Mouse (Mus musculus) limb, embryonic 11.5 days (tissue): ENCODE measurements around the gene Iqca. TPM values are rescaled to one million over a fixed set of nuclear protein-coding genes. Genes with fewer than 3 reads are reported as not detected.

Experiments used
- ATAC-seq: fragments of 200-750 bp; cut with Nextera tagmentation; 2 replicates; pipeline ENCODE4 v1.8.0; 2017; ENCODE audit warnings: low read depth; ENCODE audit not compliant: insufficient number of reproducible peaks, low FRiP score, low TSS enrichment
- DNase-seq: peaks from one replicate; pipeline ENCODE4 v3.0.0-alpha.2; 2015; ENCODE audit warnings: low spot score
- H3K27ac ChIP-seq: fragments of 300-500 bp; sonication (generic); replicated peaks from 2 replicates; pipeline ENCODE4 v1.5.1; 2014; ENCODE audit warnings: low read depth, mild to moderate bottlenecking, low read length
- H3K27me3 ChIP-seq: fragments of 300-500 bp; sonication (generic); 2 replicates; pipeline ENCODE4 v1.6.1; 2014; ENCODE audit warnings: mild to moderate bottlenecking, low read length, mixed read lengths; ENCODE audit not compliant: control insufficient read depth, insufficient read depth
- H3K36me3 ChIP-seq: fragments of 300-500 bp; sonication (generic); 2 replicates; pipeline ENCODE4 v1.6.1; 2014; ENCODE audit warnings: mild to moderate bottlenecking, low read length, moderate library complexity, mixed read lengths; ENCODE audit not compliant: control insufficient read depth, insufficient read depth
- H3K4me1 ChIP-seq: fragments of 300-500 bp; sonication (generic); 2 replicates; pipeline ENCODE4 v1.6.1; 2014; ENCODE audit warnings: low read length, mixed read lengths; ENCODE audit not compliant: control insufficient read depth, insufficient read depth
- H3K4me2 ChIP-seq: fragments of 300-500 bp; sonication (generic); 2 replicates; pipeline ENCODE4 v1.6.1; 2014; ENCODE audit warnings: low read depth, mild to moderate bottlenecking, moderate library complexity; ENCODE audit not compliant: severe bottlenecking
- H3K4me3 ChIP-seq: fragments of 300-500 bp; sonication (generic); 2 replicates; pipeline ENCODE4 v1.5.1; 2014; ENCODE audit warnings: low read depth, low read length
- H3K9ac ChIP-seq: fragments of 300-500 bp; sonication (generic); 2 replicates; pipeline ENCODE4 v1.6.1; 2014; ENCODE audit warnings: mild to moderate bottlenecking, low read length
- H3K9me3 ChIP-seq: fragments of 300-500 bp; sonication (generic); 2 replicates; pipeline ENCODE4 v1.6.1; 2016; ENCODE audit warnings: low read length; ENCODE audit not compliant: control insufficient read depth
- WGBS: fragments of 180-500 bp; shearing (Covaris S2); extraction: QIAGEN DNeasy Blood & Tissue Kit; methylation state at CpG from one replicate; pipeline ENCODE4 v1.1.7; 2014; 5-methylcytosine and 5-hydroxymethylcytosine counted together
- polyA plus RNA-seq: library from polyadenylated mRNA; unstranded; fragments of >200 nt; fragmentation: Nextera tagmentation; extraction: Ambion mirVana; gene quantifications from 2 replicates; pipeline ENCODE4 v1.2.1, GENCODE M21; 2014

Gene Iqca
- polyA plus RNA-seq, 1 experiment from 2014 or later = 0.27 TPM

DNA sequence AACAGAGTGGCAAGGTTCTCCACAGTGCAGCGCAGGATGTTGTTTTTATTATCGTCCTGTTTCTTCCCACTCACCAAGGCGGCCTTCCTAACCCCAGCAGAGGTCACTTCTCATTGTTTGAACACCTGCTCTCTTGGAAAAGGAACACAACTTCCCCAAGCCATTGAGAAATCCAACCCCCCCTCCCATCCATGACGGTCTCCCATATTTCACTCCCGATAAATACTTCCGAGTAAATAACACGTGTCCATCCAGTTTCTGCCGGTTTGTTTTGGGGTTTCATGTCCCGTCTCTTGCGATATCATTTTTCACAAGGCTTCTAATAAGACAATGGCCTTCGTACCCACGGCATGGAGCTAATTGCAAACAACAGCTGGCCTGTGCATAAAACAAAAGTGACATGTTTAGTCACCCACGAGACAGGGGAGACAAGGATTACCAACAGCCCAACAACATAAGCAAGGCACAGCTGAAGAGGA is 9.2 kb upstream of the Iqca start:
- Histone ChIP-seq H3K4me2 (no peak overlapping the region), H3K4me1 (0 out of 2 replicates have a peak, but pooled peaks cover 2% of the 10 kb centered on the region), H3K9ac (no peak overlapping the region), H3K36me3 (no peaks in the 10 kb centered on the region), H3K9me3 (no peaks in the 10 kb centered on the region), H3K27ac (no peak overlapping the region), H3K27me3 (no peaks in the 10 kb centered on the region), H3K4me3 (no peak overlapping the region)
- ATAC-seq = no peak
- no peak for DNase-seq
- WGBS = 76% methylated on average over 13 of the region's 13 CpGs

DNA sequence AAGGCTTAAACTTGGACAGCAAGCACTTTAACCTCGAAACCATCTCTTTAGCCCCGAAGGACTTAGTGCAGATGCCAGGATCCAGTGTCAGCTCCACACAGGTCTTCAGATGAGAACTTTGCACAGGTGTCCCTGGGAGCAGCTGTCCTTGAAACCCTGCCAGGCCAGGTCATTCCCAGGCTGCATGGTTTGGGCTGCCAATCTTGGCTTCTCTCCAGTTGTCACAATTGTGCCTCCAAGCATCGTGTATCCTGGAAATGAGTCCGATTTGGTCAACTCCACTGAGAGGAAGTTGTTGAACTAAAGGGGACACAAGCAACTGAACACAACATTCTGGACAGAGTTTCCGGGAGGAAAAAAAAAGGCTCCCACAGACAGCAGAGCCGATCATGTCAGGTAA is 8.4 kb upstream of the Iqca start:
- H3K27me3 ChIP-seq = no peaks in the 10 kb centered on the region
- no peaks in the 10 kb centered on the region for H3K9me3 ChIP-seq
- H3K27ac ChIP-seq = no peak overlapping the region
- no peak for ATAC-seq
- no peak for DNase-seq
- H3K9ac ChIP-seq = no peak overlapping the region
- H3K4me2 ChIP-seq = no peak overlapping the region
- WGBS = 82% methylated on average over 6 of the region's 6 CpGs
- H3K36me3 ChIP-seq = no peaks in the 10 kb centered on the region
- no peak overlapping the region for H3K4me3 ChIP-seq
- 0 out of 2 replicates have a peak, but pooled peaks cover 2% of the 10 kb centered on the region for H3K4me1 ChIP-seq

DNA sequence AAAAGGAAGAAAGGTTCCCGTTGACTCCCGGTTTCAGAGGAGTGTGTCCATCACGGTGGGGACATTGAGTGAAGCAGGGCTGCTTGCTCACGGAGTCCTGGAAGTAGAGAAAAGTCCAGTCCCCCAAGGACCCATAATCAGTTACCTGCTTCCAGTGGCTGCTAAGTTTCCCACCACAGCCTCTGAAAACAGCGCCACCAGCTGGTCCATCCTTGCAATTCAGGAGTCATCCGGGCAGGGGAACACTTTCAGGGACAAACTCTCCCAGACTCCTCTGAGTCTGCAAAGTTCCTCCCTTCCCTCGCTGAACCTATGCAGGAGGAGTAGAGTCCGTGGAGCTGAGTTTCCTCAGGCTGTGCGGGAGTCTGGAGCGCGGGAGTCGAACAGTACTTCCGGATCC is 6.7 kb upstream of the Iqca start:
- H3K9ac ChIP-seq = no peak overlapping the region
- no peaks in the 10 kb centered on the region for H3K36me3 ChIP-seq
- 0 out of 2 replicates have a peak, but pooled peaks cover 2% of the 10 kb centered on the region for H3K4me1 ChIP-seq
- ATAC-seq (no peak), DNase-seq (peak; percentile 73)
- no peaks in the 10 kb centered on the region for H3K27me3 ChIP-seq
- H3K4me3 ChIP-seq = no peak overlapping the region
- no peak overlapping the region for H3K4me2 ChIP-seq
- H3K27ac ChIP-seq = no peak overlapping the region
- H3K9me3 ChIP-seq = no peaks in the 10 kb centered on the region
- 30% methylated on average over 13 of the region's 13 CpGs for WGBS

DNA sequence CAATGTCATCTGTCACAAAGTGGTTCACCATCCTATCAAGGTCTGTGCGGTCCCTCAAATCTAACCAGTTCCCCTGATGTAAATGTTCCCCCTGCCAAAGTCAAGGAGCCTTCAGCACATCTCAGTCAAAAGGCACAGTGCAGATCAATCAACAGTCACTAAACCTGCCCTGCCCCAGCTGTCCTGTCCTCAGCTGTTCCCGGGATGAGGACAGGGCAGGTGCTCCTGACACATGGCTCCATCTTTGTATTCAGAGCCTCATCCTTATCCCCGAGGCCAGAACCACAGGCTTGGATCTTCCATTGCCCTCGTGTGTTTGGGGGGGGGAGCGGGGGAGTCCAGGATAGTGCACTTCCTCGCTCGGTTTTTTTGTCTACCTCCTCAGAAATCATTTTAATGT is 3.4 kb upstream of the Iqca start:
- Histone ChIP-seq H3K4me2 (no peak overlapping the region), H3K9me3 (no peaks in the 10 kb centered on the region), H3K9ac (no peak overlapping the region), H3K4me3 (no peak overlapping the region), H3K36me3 (no peaks in the 10 kb centered on the region), H3K27ac (no peak overlapping the region), H3K27me3 (no peaks in the 10 kb centered on the region), H3K4me1 (peaks cover 16% of the 10 kb centered on the region)
- ATAC-seq = no peak
- no peak for DNase-seq
- 66% methylated on average over 7 of the region's 7 CpGs for WGBS

DNA sequence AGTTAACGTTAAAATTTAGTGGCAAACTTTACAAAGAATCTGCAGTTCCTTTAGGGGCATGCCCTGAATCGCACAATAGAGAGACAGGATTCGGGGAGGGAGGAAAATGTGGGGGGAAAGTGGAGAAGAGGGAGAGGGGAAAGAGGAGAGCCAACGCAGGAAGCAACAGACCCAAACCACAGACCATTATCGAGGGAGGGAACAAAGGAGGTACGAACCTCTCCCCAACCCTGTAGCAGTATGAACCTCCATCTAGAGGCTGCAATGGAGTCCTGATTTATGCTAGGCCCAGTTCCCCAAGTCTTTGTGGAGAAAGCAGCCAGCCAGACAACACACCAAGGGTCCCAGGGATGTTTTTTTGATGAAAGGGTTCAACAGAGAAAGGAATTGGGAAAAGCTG is 586 bp upstream of the Iqca start:
- DNase-seq (peak; percentile 35), ATAC-seq (no peak)
- Histone ChIP-seq H3K4me2 (peak overlapping the region; percentile 44), H3K4me3 (0 out of 2 replicates have a peak overlapping the region, but pooled peaks have one; percentile 12), H3K9me3 (no peaks in the 10 kb centered on the region), H3K36me3 (no peaks in the 10 kb centered on the region), H3K4me1 (peaks cover 14% of the 10 kb centered on the region), H3K9ac (peak overlapping the region; percentile 49), H3K27ac (peak overlapping the region; percentile 30; the same call in 1 of the 2 replicates), H3K27me3 (no peaks in the 10 kb centered on the region)
- WGBS = 24% methylated on average over 6 of the region's 6 CpGs

DNA sequence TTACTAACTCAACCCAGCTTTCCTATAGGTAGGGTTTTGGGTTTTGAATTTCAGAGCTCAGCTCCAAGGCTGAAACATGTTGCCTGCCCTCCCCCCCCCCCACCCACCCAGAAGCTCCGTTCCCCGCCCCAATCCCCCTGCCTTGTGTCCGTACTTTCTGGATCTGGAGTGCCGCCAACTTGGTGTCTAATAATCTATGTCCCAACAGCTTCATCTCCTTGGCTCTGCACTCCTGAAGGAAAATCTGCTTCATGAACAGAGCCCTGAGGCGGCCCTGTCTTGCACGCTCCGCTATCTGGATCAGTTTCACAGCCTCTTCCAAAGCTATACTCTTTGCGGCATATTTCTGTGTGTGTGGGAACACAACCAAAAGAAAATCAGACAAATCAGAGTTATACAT is 13.5 kb downstream of the Iqca start:
- no peaks in the 10 kb centered on the region for H3K36me3 ChIP-seq
- no peak overlapping the region for H3K27ac ChIP-seq
- WGBS = 81% methylated on average over 8 of the region's 8 CpGs
- H3K4me2 ChIP-seq = no peak overlapping the region
- no peak for DNase-seq
- no peaks in the 10 kb centered on the region for H3K27me3 ChIP-seq
- H3K4me3 ChIP-seq = no peak overlapping the region
- H3K9me3 ChIP-seq = no peaks in the 10 kb centered on the region
- no peak for ATAC-seq
- H3K9ac ChIP-seq = no peak overlapping the region
- H3K4me1 ChIP-seq = no peaks in the 10 kb centered on the region

DNA sequence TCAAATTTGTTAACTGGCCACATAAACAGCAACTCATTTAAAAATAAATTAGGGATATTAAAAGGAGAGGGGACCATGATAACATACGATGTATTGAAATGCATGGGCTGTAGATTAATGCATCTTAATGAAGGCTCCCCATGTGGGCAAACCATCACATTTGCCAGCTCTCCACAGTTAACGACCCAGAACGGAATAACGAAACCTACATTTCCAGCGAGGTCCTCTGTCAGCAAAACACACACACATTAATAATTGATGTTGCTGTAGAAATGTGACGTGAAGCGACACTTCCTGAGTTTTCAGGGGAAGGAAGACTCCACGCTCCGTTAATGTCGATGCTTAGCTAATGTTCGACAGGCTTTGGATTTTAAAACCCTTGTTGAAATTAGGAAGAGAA is 20.8 kb downstream of the Iqca start:
- Histone ChIP-seq H3K27me3 (peaks cover 3% of the 10 kb centered on the region; the same call in 1 of the 2 replicates), H3K4me3 (no peak overlapping the region), H3K4me2 (no peak overlapping the region), H3K9ac (no peak overlapping the region), H3K9me3 (no peaks in the 10 kb centered on the region), H3K4me1 (no peaks in the 10 kb centered on the region), H3K36me3 (no peaks in the 10 kb centered on the region), H3K27ac (no peak overlapping the region)
- DNase-seq (no peak), ATAC-seq (no peak)
- WGBS = 60% methylated on average over 11 of the region's 11 CpGs

DNA sequence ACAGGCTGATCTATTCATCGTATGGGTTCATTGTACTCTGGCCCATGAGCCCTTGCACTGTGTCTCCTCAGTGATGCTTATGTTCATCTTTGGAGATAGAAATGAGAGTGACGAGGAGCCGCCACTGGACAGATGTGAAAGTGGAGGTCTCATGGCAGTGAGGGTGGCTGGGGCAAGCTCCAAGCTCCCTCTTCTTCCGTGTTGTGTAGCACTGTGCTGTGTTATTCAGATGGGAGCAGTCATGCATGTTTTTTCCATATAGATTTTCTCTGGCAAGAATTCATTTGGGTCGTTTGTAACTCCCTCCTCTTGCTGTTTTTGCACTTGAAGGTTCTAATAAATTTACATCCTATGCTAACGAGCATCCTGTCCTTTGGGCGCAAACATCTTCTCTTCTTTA is 21.2 kb downstream of the Iqca start:
- H3K4me2 ChIP-seq = no peak overlapping the region
- H3K36me3 ChIP-seq = no peaks in the 10 kb centered on the region
- H3K27ac ChIP-seq = no peak overlapping the region
- H3K27me3 ChIP-seq = peaks cover 3% of the 10 kb centered on the region; the same call in 1 of the 2 replicates
- no peak for DNase-seq
- no peak for ATAC-seq
- no peaks in the 10 kb centered on the region for H3K4me1 ChIP-seq
- 73% methylated on average over 7 of the region's 7 CpGs for WGBS
- H3K4me3 ChIP-seq = no peak overlapping the region
- H3K9ac ChIP-seq = no peak overlapping the region
- no peaks in the 10 kb centered on the region for H3K9me3 ChIP-seq

DNA sequence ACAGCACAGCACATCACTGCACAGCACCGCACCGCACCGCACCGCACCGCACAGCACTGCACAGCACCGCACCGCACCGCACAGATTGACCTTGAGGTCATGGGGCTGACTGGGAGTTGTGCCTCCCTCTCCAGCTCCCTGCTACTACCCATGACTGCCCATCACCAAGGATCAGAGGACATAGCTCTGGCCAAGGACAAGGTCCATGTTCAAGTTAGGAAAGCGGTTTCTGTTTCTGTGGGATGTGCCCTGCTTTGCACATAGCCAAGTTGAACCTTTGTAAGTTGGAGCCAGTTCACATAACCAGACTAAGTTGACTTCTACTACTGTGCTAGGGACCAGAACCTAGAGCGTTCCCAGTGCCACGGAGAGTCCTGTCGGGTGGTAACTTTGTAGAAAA is 28.6 kb downstream of the Iqca start:
- Histone ChIP-seq H3K4me1 (peaks cover 2% of the 10 kb centered on the region; the same call in 1 of the 2 replicates), H3K9me3 (no peaks in the 10 kb centered on the region), H3K4me2 (no peak overlapping the region), H3K4me3 (no peak overlapping the region), H3K36me3 (no peaks in the 10 kb centered on the region), H3K27ac (no peak overlapping the region), H3K9ac (no peak overlapping the region), H3K27me3 (peaks cover 23% of the 10 kb centered on the region; the same call in 1 of the 2 replicates)
- DNase-seq (no peak), ATAC-seq (no peak)
- 94% methylated on average over 12 of the region's 12 CpGs for WGBS
